In the genomic region with DNA sequence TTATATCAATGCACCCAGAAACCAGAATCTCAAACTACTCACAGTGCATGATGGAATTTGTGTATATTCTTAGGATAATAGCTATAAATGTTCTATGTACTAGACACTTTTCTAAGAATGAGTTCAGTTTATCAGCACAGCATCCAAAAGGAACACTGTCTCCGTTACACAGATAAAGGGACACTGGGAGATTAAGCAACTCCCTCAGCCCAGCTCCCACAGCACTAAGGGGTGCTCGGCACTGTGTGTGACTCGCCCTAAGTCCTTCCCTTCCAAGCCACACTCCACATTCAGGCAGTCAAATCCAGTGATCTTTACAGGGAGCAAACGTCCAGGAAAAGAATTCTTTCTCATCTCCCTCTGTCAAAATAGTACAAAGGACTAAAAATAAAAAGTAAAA, we compare ENCODE assay signal across 25 mouse cellular contexts.
DNase-seq lines count a peak whose midpoint lies in the region; ATAC-seq and TF ChIP-seq lines count a peak whose summit lies in the region.
"Had no signal": no experiment of that assay in that cellular context is flagged by ENCODE, and none has a peak within 500 bp of the region (broad histone marks: within the 10 kb centered on the region; RNA-seq: fewer than 3 reads in every experiment).

No protein-coding gene starts in this region.

- H3K27me3 ChIP-seq in MEL (ENCODE audit: control insufficient read depth in 1 of 2, insufficient read depth in 2 of 2, low read length in 2 of 2): no peaks in the 10 kb centered on the region
- H3K27me3 ChIP-seq: CH12.LX; embryonic facial prominence, embryonic 12.5 days; forebrain, embryonic 13.5 days; forebrain, embryonic 15.5 days had no signal

- H3K36me3 ChIP-seq in MEL (ENCODE audit: control insufficient read depth in 1 of 2, insufficient read depth in 2 of 2, low read length in 2 of 2): peaks cover 0 to 26% of the 10 kb centered on the region in 2 experiments; a peak in 2 of 4 replicates
- H3K36me3 ChIP-seq: embryonic facial prominence, embryonic 10.5 days; embryonic facial prominence, embryonic 12.5 days; forebrain, embryonic 15.5 days; G1E had no signal

- DNase-seq in frontal cortex, postnatal 10 days (ENCODE audit: low spot score in 2 of 2): no peak
- peak; percentile 53 for DNase-seq in testis, postnatal 14 days (ENCODE audit: low spot score)
- no peak for DNase-seq in testis, postnatal 10 days (ENCODE audit: low spot score)
- peak; percentile 40 for DNase-seq in MEL (ENCODE audit: low read depth, low spot score)
- no peak for DNase-seq in heart, postnatal 4 days
- DNase-seq in thymus, postnatal 4 days: no peak
- DNase-seq: adrenal gland, adult 8-10 months; adrenal gland, postnatal 14 days; adrenal gland, postnatal 36 days; cerebellum, adult 11-12 months; cerebellum, adult 2 months; cerebellum, adult 9-10 months; cerebellum, postnatal 10 days; cerebellum, postnatal 25 days; forebrain, postnatal 0 days had no signal

- peak overlapping the region; percentile 52 for H3K27ac ChIP-seq in MEL (ENCODE audit: control insufficient read depth, low read depth, low read length)
- H3K27ac ChIP-seq: embryonic facial prominence, embryonic 10.5 days; embryonic facial prominence, embryonic 12.5 days; forebrain, embryonic 13.5 days; forebrain, embryonic 15.5 days had no signal

- peaks cover 17 to 23% of the 10 kb centered on the region in 2 experiments for H3K4me1 ChIP-seq in MEL (ENCODE audit: control insufficient read depth in 1 of 2, insufficient read depth in 2 of 2, low read length in 2 of 2)
- H3K4me1 ChIP-seq: embryonic facial prominence, embryonic 10.5 days; embryonic facial prominence, embryonic 12.5 days; forebrain, embryonic 13.5 days; forebrain, embryonic 15.5 days had no signal

- peak; percentile 41; the same call in 1 of the 2 replicates for ATAC-seq in frontal cortex, adult (ENCODE audit: low TSS enrichment)
- ATAC-seq: activated CD4-positive, CD25-positive, alpha-beta regulatory T cell, adult 4 months; CD4-positive, CD25-positive, alpha-beta regulatory T cell, adult 4 months; forebrain, embryonic 13.5 days; forebrain, embryonic 15.5 days; Patski had no signal

- no peak for TF ChIP-seq POLR2A in MEL (IDR thresholded peaks at IDR 0.05; ENCODE audit: control insufficient read depth in 1 of 2, insufficient read depth in 1 of 2, low read depth in 1 of 2, low read length in 2 of 2, poor library complexity in 1 of 2)

- H3K79me2 ChIP-seq in MEL (ENCODE audit: control insufficient read depth, insufficient read depth, low read length, poor library complexity): peaks cover 1% of the 10 kb centered on the region; the same call in 1 of the 2 replicates

- no peak overlapping the region for H3K4me3 ChIP-seq in MEL (ENCODE audit: control insufficient read depth in 1 of 2, insufficient read depth in 1 of 2, low read depth in 2 of 2, low read length in 2 of 2)
- H3K4me3 ChIP-seq: embryonic facial prominence, embryonic 10.5 days; embryonic facial prominence, embryonic 12.5 days; forebrain, embryonic 13.5 days; forebrain, embryonic 15.5 days had no signal

- TF ChIP-seq CTCF in MEL (IDR thresholded peaks at IDR 0.05 in 2 of 3, conservative IDR thresholded peaks at IDR 0.05 in 1 of 3; ENCODE audit: control insufficient read depth in 1 of 3, insufficient read depth in 1 of 3, low read depth in 2 of 3, low read length in 3 of 3, poor library complexity in 1 of 3, severe bottlenecking in 1 of 3): no peak

- H3K9me3 ChIP-seq in MEL (replicated peaks; ENCODE audit: insufficient read depth, low read length): no peaks in the 10 kb centered on the region
- H3K9me3 ChIP-seq: embryonic facial prominence, embryonic 10.5 days; embryonic facial prominence, embryonic 12.5 days; forebrain, embryonic 13.5 days; forebrain, embryonic 15.5 days; G1E had no signal

- H3K9ac ChIP-seq in MEL (ENCODE audit: control insufficient read depth, low read depth, low read length, poor library complexity, severe bottlenecking): peak overlapping the region; percentile 29; the same call in 1 of the 2 replicates
- H3K9ac ChIP-seq: embryonic facial prominence, embryonic 12.5 days; forebrain, embryonic 13.5 days; forebrain, embryonic 15.5 days; forebrain, postnatal 0 days had no signal

- TF ChIP-seq RAD21 in MEL (IDR thresholded peaks at IDR 0.05; ENCODE audit: low read depth, low read length): no peak

- TF ChIP-seq EP300 in MEL (IDR thresholded peaks at IDR 0.05; ENCODE audit: low read depth in 1 of 2, low read length in 2 of 2): peak in 1 of 2 experiments; percentile 57; a peak in 1 of 4 replicates

TF ChIP-seq in MEL, 35 proteins besides CTCF, POLR2A, EP300 and RAD21:
- TF ChIP-seq GATA1 (IDR thresholded peaks at IDR 0.05; ENCODE audit: low read depth, low read length): peak; percentile 58
- TF ChIP-seq GABPA (IDR thresholded peaks at IDR 0.05; ENCODE audit: low read depth, low read length): no peak

Comparison
In these comparisons a context has a peak if more than half of its experiments do, and no peak if none do; other contexts are left out.
1. DNase-seq: peak in testis, postnatal 14 days (single experiment) and MEL (single experiment); none in frontal cortex, postnatal 10 days (0 of 2), testis, postnatal 10 days (single experiment), heart, postnatal 4 days (single experiment) and thymus, postnatal 4 days (single experiment).